Mouse (Mus musculus) adipose tissue, adult 10 weeks (tissue): Measurements from ENCODE around the gene Fastkd5. TPM values are rescaled to one million over a fixed set of nuclear protein-coding genes. Genes with fewer than 3 reads are reported as not detected.

Experiments used
- polyA plus RNA-seq: library from polyadenylated mRNA; stranded (reverse); fragments of 350-450 nt; fragmentation: Illumina TruSeq; extraction: RNeasy Lipid Tissue Mini Kit (QIAGEN cat#74804); gene quantifications from one replicate; pipeline ENCODE4 v1.2.3, GENCODE M21; 2014; ENCODE audit warnings: low read depth, low replicate concordance

Fastkd5 gene
- 4.8 TPM for polyA plus RNA-seq

DNA sequence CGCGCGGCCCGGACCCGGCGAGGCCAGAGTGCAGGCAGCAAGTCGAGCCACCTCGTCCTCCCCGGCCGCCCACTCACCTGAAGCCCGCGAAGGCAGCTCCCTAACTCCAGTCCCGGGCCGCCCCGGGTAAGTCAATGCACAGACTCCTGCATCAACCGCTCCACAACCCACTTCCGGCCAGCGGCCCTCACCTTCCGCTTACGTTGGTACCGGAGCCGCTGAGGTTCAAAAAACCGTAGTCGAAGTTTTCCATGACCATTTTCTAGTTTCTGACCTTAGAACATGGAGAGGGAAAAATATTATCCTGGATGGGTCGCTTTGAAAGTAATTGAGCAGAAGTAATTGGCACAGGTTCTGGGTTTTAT lies at the start of gene Fastkd5, which contains the start of gene Ubox5:
Fastkd5 (minus strand) TSS at position 189 of the 365 bp plus-strand sequence.
Ubox5 (minus strand) TSS at position 200 of the 365 bp plus-strand sequence.

DNA sequence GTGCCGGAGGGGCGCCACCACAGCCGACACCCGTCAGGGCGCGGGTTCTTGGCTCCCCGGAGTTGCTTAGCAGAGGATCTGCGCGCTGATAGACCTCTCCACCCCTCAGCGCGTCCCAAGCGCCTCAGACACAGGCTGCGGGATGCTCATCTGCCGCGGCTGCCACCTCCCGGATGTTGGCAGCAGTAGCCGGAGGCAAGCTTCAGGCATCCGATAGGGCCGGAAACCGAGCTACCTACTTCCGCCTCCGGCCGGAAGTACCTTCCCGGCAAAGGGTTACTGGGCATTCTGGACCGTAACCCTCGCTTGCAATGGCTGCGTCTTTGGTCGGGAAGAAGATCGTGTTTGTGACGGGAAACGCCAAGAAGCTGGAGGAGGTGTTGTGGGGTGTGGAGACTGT lies 37.7 kb upstream of the Fastkd5 start, which contains the start of gene Itpa:
Itpa (plus strand) TSS at position 52 of the 400 bp plus-strand sequence.

DNA sequence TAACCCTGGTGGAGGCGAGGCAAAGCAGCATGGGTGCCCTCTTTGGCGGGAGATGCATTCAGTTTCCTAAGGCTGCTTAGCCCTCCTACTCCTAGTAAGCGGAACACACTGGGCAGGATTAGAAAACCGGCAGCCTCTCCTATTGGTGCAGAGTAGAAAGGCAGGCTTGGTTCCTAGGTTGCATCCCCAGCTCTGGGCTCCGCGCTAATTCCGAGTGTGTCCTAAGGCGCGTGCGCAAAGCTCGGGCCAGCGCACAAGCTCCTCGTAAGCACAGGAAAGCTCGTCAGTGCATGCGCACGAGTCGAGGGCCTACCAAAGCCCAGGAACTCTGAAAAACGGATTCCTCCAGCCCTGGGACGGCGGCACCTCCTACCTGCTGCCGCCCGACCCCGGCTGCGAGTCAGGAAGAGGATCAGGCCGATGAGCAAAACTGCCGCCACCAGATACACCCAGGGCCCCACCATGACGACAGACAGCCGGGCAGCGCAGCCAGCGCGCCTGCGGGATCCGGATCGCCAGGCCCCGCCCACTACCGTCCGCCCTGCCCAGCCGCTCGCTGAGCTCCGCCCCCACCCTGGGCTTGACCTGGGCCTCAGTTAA lies 34.4 kb upstream of the Fastkd5 start, which contains the start of gene Ddrgk1:
Ddrgk1 (minus strand) TSS at position 558 of the 600 bp plus-strand sequence.

GRCm38 (mm10) chr2:130642684-130643369 lies 13.0 kb upstream of the Fastkd5 start, which contains the start of gene Lzts3:
Lzts3 (minus strand) TSS chr2:130642803.

GRCm38 (mm10) chr2:130582552-130582951 lies 47.3 kb downstream of the Fastkd5 start, which contains the start of gene Avp:
Avp (minus strand) TSS chr2:130582554.

DNA sequence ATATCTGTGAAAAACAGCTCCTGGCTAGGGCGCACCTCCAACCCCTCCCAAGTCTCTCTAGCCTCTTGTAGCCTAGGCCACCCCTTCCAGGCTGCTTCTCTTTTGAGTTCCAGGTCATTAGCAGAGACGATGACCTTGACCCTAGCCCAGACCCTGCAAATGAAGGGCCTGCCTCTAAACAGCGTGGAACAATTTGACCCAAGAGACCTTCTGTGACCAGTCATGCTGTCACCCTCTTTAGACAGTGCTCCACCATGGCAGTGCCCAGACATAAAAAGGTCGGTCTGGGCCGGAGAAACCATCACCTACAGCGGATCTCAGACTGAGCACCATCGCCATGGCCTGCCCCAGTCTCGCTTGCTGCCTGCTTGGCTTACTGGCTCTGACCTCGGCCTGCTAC lies 54.0 kb downstream of the Fastkd5 start, which contains the start of gene Oxt:
Oxt (plus strand) TSS at position 301 of the 400 bp plus-strand sequence.

Other genes with a start within 250 kb of the Fastkd5 start
- 46.6 TPM for gene Cpxm1, start 232.5 kb downstream of the Fastkd5 start, polyA plus RNA-seq
- not detected for gene Gm28372, start 224.8 kb downstream of the Fastkd5 start, polyA plus RNA-seq
- gene 1700020A23Rik, start 224.8 kb downstream of the Fastkd5 start, polyA plus RNA-seq: 2.7 TPM
- 3.5 TPM for gene Tmem239, start 223.5 kb downstream of the Fastkd5 start, polyA plus RNA-seq
- gene Vps16, start 205.7 kb downstream of the Fastkd5 start, polyA plus RNA-seq: 44.2 TPM
- 15.7 TPM for gene Pced1a, start 205.3 kb downstream of the Fastkd5 start, polyA plus RNA-seq
- 78.3 TPM for gene Ptpra, start 179.7 kb downstream of the Fastkd5 start, polyA plus RNA-seq
- 42.6 TPM for gene Mrps26, start 66.3 kb downstream of the Fastkd5 start, polyA plus RNA-seq
- gene Oxt, start 53.9 kb downstream of the Fastkd5 start, polyA plus RNA-seq: not detected
- gene Avp, start 47.5 kb downstream of the Fastkd5 start, polyA plus RNA-seq: not detected
- gene Ubox5, start within 50 bp of the Fastkd5 start, polyA plus RNA-seq: 4.7 TPM
- 11.3 TPM for gene Lzts3, start 12.8 kb upstream of the Fastkd5 start, polyA plus RNA-seq
- 145 TPM for gene Ddrgk1, start 34.6 kb upstream of the Fastkd5 start, polyA plus RNA-seq
- 43.0 TPM for gene Itpa, start 37.6 kb upstream of the Fastkd5 start, polyA plus RNA-seq
- 4.5 TPM for gene Slc4a11, start 67.5 kb upstream of the Fastkd5 start, polyA plus RNA-seq